Mouse (Mus musculus): ENCODE data around the gene Gatb. TPM values are rescaled to one million over a fixed set of nuclear protein-coding genes. Genes with fewer than 3 reads are reported as not detected.

The Gatb gene
- total RNA-seq, 2 experiments from 2014 or later: 28.1 to 30.8 TPM

- DNase-seq: no peak
- intact Hi-C loops (cut with DNase I): no loop called here
Observed at GRCm38 (mm10) chr3:85649176-85649575, 75.3 kb downstream of the Gatb start.

- intact Hi-C loops (cut with DNase I): no loop called here
- no peak for DNase-seq
Observed at GRCm38 (mm10) chr3:85652727-85653665, 79.1 kb downstream of the Gatb start.

GRCm38 (mm10) chr3:85655538-85655937, 81.6 kb downstream of the Gatb start:
- intact Hi-C loops (cut with DNase I): no loop called here
- no peak for DNase-seq

GRCm38 (mm10) chr3:85659681-85660080, 85.8 kb downstream of the Gatb start:
- intact Hi-C loops (cut with DNase I): no loop called here
- no peak for DNase-seq

- intact Hi-C loops (cut with DNase I): no loop called here
Observed at GRCm38 (mm10) chr3:85661926-85662813, 88.3 kb downstream of the Gatb start.

GRCm38 (mm10) chr3:85663826-85664225, 89.9 kb downstream of the Gatb start:
- no peak for DNase-seq
- intact Hi-C loops (cut with DNase I): no loop called here

More at GRCm38 (mm10) chr3:85661926-85662813, 88.3 kb downstream of the Gatb start:
- DNase-seq: no peak

GRCm38 (mm10) chr3:85664591-85665171, 90.8 kb downstream of the Gatb start:
- intact Hi-C loops (cut with DNase I): no loop called here
- DNase-seq: no peak

GRCm38 (mm10) chr3:85666166-85666565, 92.2 kb downstream of the Gatb start:
- intact Hi-C loops (cut with DNase I): no loop called here
- no peak for DNase-seq

GRCm38 (mm10) chr3:85666736-85667135, 92.8 kb downstream of the Gatb start:
- DNase-seq: no peak
- intact Hi-C loops (cut with DNase I): no loop called here

GRCm38 (mm10) chr3:85667683-85668082, 93.8 kb downstream of the Gatb start:
- DNase-seq: no peak
- intact Hi-C loops (cut with DNase I): no loop called here

GRCm38 (mm10) chr3:85669844-85670243, 95.9 kb downstream of the Gatb start:
- DNase-seq: no peak
- intact Hi-C loops (cut with DNase I): no loop called here

GRCm38 (mm10) chr3:85677133-85677532, 103.2 kb downstream of the Gatb start:
- DNase-seq: no peak
- intact Hi-C loops (cut with DNase I): no loop called here

- intact Hi-C loops (cut with DNase I): no loop called here
- no peak for DNase-seq
Observed at GRCm38 (mm10) chr3:85677952-85678351, 104.0 kb downstream of the Gatb start.

GRCm38 (mm10) chr3:85679312-85679933, 105.5 kb downstream of the Gatb start:
- DNase-seq: no peak
- intact Hi-C loops (cut with DNase I): no loop called here

- DNase-seq: no peak
- intact Hi-C loops (cut with DNase I): no loop called here
Observed at GRCm38 (mm10) chr3:85679960-85680359, 106.0 kb downstream of the Gatb start.

- no peak for DNase-seq
Observed at GRCm38 (mm10) chr3:85681136-85681535, 107.2 kb downstream of the Gatb start.

GRCm38 (mm10) chr3:85683618-85684017, 109.7 kb downstream of the Gatb start:
- intact Hi-C loops (cut with DNase I): no loop called here
- DNase-seq: no peak

More at GRCm38 (mm10) chr3:85681136-85681535, 107.2 kb downstream of the Gatb start:
- intact Hi-C loops (cut with DNase I): no loop called here

GRCm38 (mm10) chr3:85685271-85685670, 111.4 kb downstream of the Gatb start:
- intact Hi-C loops (cut with DNase I): no loop called here
- DNase-seq: no peak

- intact Hi-C loops (cut with DNase I): no loop called here
- DNase-seq: no peak
Observed at GRCm38 (mm10) chr3:85688341-85688740, 114.4 kb downstream of the Gatb start.

- DNase-seq: no peak
- intact Hi-C loops (cut with DNase I): no loop called here
Observed at GRCm38 (mm10) chr3:85691134-85691533, 117.2 kb downstream of the Gatb start.
